Mouse (Mus musculus) intestine, embryonic 14.5 days (tissue): Measurements from ENCODE around the gene Fcor. TPM values are rescaled to one million over a fixed set of nuclear protein-coding genes. Genes with fewer than 3 reads are reported as not detected.

ENCODE experiments used
- ATAC-seq: fragments of 200-750 bp; cut with Nextera tagmentation; replicated peaks from 2 replicates; pipeline ENCODE4 v1.8.0; 2017; ENCODE audit warnings: low read depth, moderate number of reproducible peaks, moderate TSS enrichment, moderate library complexity; ENCODE audit not compliant: low FRiP score, low TSS enrichment
- DNase-seq: peaks from one replicate; pipeline ENCODE4 v3.0.0-alpha.2; 2018; ENCODE audit warnings: low spot score
- H3K27ac ChIP-seq: fragments of 300-500 bp; sonication (generic); 2 replicates; pipeline ENCODE4 v1.5.1; 2014; ENCODE audit warnings: low read depth, mild to moderate bottlenecking, control low read depth
- H3K27me3 ChIP-seq: fragments of 300-500 bp; sonication (generic); replicated peaks from 2 replicates; pipeline ENCODE4 v1.6.1; 2014; ENCODE audit warnings: low read length, control low read depth; ENCODE audit not compliant: control insufficient read depth, insufficient read depth
- H3K36me3 ChIP-seq: fragments of 300-500 bp; sonication (generic); 2 replicates; pipeline ENCODE4 v1.6.1; 2014; ENCODE audit warnings: low read length, control low read depth; ENCODE audit not compliant: control insufficient read depth, insufficient read depth
- H3K4me1 ChIP-seq: fragments of 300-500 bp; sonication (generic); replicated peaks from 2 replicates; pipeline ENCODE4 v1.6.1; 2014; ENCODE audit warnings: low read length, control low read depth, mixed read lengths; ENCODE audit not compliant: control insufficient read depth, insufficient read depth
- H3K4me2 ChIP-seq: fragments of 300-500 bp; sonication (generic); 2 replicates; pipeline ENCODE4 v1.6.1; 2014; ENCODE audit warnings: low read length
- H3K4me3 ChIP-seq: fragments of 300-500 bp; sonication (generic); 2 replicates; pipeline ENCODE4 v1.5.1; 2014; ENCODE audit warnings: low read depth, low read length, control low read depth, mixed read lengths
- H3K9ac ChIP-seq: fragments of 300-500 bp; sonication (generic); 2 replicates; pipeline ENCODE4 v1.6.1; 2014; ENCODE audit warnings: mild to moderate bottlenecking, low read length
- H3K9me3 ChIP-seq: fragments of 300-500 bp; sonication (generic); 2 replicates; pipeline ENCODE4 v1.6.1; 2016; ENCODE audit warnings: low read length, control low read depth; ENCODE audit not compliant: control insufficient read depth
- WGBS: fragments of 180-500 bp; shearing (Covaris S2); extraction: QIAGEN DNeasy Blood & Tissue Kit; methylation state at CpG from one replicate; pipeline ENCODE4 v1.1.7; 2014; 5-methylcytosine and 5-hydroxymethylcytosine counted together
- polyA plus RNA-seq: library from polyadenylated mRNA; unstranded; fragments of >200 nt; fragmentation: Nextera tagmentation; extraction: Ambion mirVana; gene quantifications from 2 replicates; pipeline ENCODE4 v1.2.1, GENCODE M21; 2014

Gene Fcor
- polyA plus RNA-seq, 1 experiment from 2014 or later: 16.7 TPM

- H3K9ac ChIP-seq: no peak overlapping the region
- H3K4me1 ChIP-seq: no peaks in the 10 kb centered on the region
- 86% methylated on average over 6 of the region's 6 CpGs for WGBS
- H3K27ac ChIP-seq: no peak overlapping the region
- no peaks in the 10 kb centered on the region for H3K9me3 ChIP-seq
- no peaks in the 10 kb centered on the region for H3K27me3 ChIP-seq
- H3K36me3 ChIP-seq: no peaks in the 10 kb centered on the region
- no peak overlapping the region for H3K4me2 ChIP-seq
- H3K4me3 ChIP-seq: no peak overlapping the region
- ATAC-seq: no peak
- DNase-seq: no peak
Observed at GRCm38 (mm10) chr8:3646824-3647531, 25.2 kb downstream of the Fcor start.

GRCm38 (mm10) chr8:3645804-3646203, 26.4 kb downstream of the Fcor start:
- H3K36me3 ChIP-seq: peaks cover 4% of the 10 kb centered on the region; the same call in 1 of the 2 replicates
- no peak overlapping the region for H3K27ac ChIP-seq
- no peak overlapping the region for H3K4me3 ChIP-seq
- DNase-seq (no peak), ATAC-seq (no peak)
- H3K4me1 ChIP-seq: no peaks in the 10 kb centered on the region
- H3K27me3 ChIP-seq: no peaks in the 10 kb centered on the region
- no peaks in the 10 kb centered on the region for H3K9me3 ChIP-seq
- H3K4me2 ChIP-seq: no peak overlapping the region
- WGBS: 26% methylated on average over 5 of the region's 5 CpGs
- no peak overlapping the region for H3K9ac ChIP-seq

- H3K27ac ChIP-seq: no peak overlapping the region
- 21% methylated on average over 8 of the region's 8 CpGs for WGBS
- H3K27me3 ChIP-seq: peaks cover 12% of the 10 kb centered on the region; the same call in 1 of the 2 replicates
- no peaks in the 10 kb centered on the region for H3K9me3 ChIP-seq
- peak; percentile 69 for DNase-seq
- peaks cover 12% of the 10 kb centered on the region; the same call in 1 of the 2 replicates for H3K36me3 ChIP-seq
- peak overlapping the region; percentile 59 for H3K4me3 ChIP-seq
- H3K9ac ChIP-seq: peak overlapping the region; percentile 55
- ATAC-seq: peak; percentile 17; the same call in 1 of the 2 replicates
- H3K4me1 ChIP-seq: 0 out of 2 replicates have a peak, but pooled peaks cover 5% of the 10 kb centered on the region
- H3K4me2 ChIP-seq: peak overlapping the region; percentile 78
Observed at GRCm38 (mm10) chr8:3631478-3631875, 40.7 kb downstream of the Fcor start.

- Histone ChIP-seq H3K9ac (peak within 1 kb of the TSS; percentile 55), H3K4me1 (0 out of 2 replicates have a peak, but pooled peaks cover 5% of the 10 kb centered on the region), H3K36me3 (peaks cover 6% of the 10 kb centered on the region; the same call in 1 of the 2 replicates), H3K4me2 (peak within 1 kb of the TSS; percentile 78), H3K4me3 (peak within 1 kb of the TSS; percentile 59), H3K27me3 (peaks cover 12% of the 10 kb centered on the region; the same call in 1 of the 2 replicates), H3K9me3 (no peaks in the 10 kb centered on the region), H3K27ac (no peak within 1 kb of the TSS)
- WGBS: 7% methylated on average over 47 of the region's 47 CpGs
- ATAC-seq: peak; percentile 95
- peak; percentile 85 for DNase-seq
Observed at GRCm38 (mm10) chr8:3630647-3631477, 41.3 kb downstream of the Fcor start, which contains the start of gene Stxbp2. TSS of gene Stxbp2 (plus strand) at chr8:3630955.

GRCm38 (mm10) chr8:3628014-3628413, 44.1 kb downstream of the Fcor start:
- H3K27me3 ChIP-seq: peaks cover 12% of the 10 kb centered on the region; the same call in 1 of the 2 replicates
- no peak overlapping the region for H3K27ac ChIP-seq
- no peak overlapping the region for H3K9ac ChIP-seq
- H3K36me3 ChIP-seq: no peaks in the 10 kb centered on the region
- peak; percentile 57 for DNase-seq
- ATAC-seq: no peak
- no peak overlapping the region for H3K4me3 ChIP-seq
- WGBS: 32% methylated on average over 5 of the region's 5 CpGs
- H3K4me1 ChIP-seq: 0 out of 2 replicates have a peak, but pooled peaks cover 5% of the 10 kb centered on the region
- H3K9me3 ChIP-seq: no peaks in the 10 kb centered on the region
- no peak overlapping the region for H3K4me2 ChIP-seq

GRCm38 (mm10) chr8:3626971-3627370, 45.2 kb downstream of the Fcor start:
- H3K4me2 ChIP-seq: no peak overlapping the region
- no peak overlapping the region for H3K27ac ChIP-seq
- H3K4me3 ChIP-seq: no peak overlapping the region
- H3K4me1 ChIP-seq: 0 out of 2 replicates have a peak, but pooled peaks cover 8% of the 10 kb centered on the region
- 63% methylated on average over 5 of the region's 5 CpGs for WGBS
- no peaks in the 10 kb centered on the region for H3K36me3 ChIP-seq
- ATAC-seq (no peak), DNase-seq (no peak)
- H3K9ac ChIP-seq: no peak overlapping the region
- no peaks in the 10 kb centered on the region for H3K9me3 ChIP-seq
- peaks cover 12% of the 10 kb centered on the region; the same call in 1 of the 2 replicates for H3K27me3 ChIP-seq

GRCm38 (mm10) chr8:3625445-3625844, 46.7 kb downstream of the Fcor start, which contains the start of gene Pcp2:
TSS of gene Pcp2 (minus strand) at chr8:3625545.
- 79% methylated on average over 1 of the region's 1 CpGs for WGBS
- H3K4me2 ChIP-seq: no peak within 1 kb of the TSS
- DNase-seq: no peak
- H3K27me3 ChIP-seq: peaks cover 11% of the 10 kb centered on the region; the same call in 1 of the 2 replicates
- no peaks in the 10 kb centered on the region for H3K9me3 ChIP-seq
- H3K4me3 ChIP-seq: no peak within 1 kb of the TSS
- no peak for ATAC-seq
- no peak within 1 kb of the TSS for H3K9ac ChIP-seq
- H3K36me3 ChIP-seq: no peaks in the 10 kb centered on the region
- H3K27ac ChIP-seq: no peak within 1 kb of the TSS
- H3K4me1 ChIP-seq: 0 out of 2 replicates have a peak, but pooled peaks cover 4% of the 10 kb centered on the region

GRCm38 (mm10) chr8:3622119-3622518, 50.0 kb downstream of the Fcor start:
- DNase-seq (no peak), ATAC-seq (no peak)
- Histone ChIP-seq H3K4me2 (peak overlapping the region; percentile 64), H3K9ac (peak overlapping the region; percentile 61; the same call in 1 of the 2 replicates), H3K27me3 (no peaks in the 10 kb centered on the region), H3K27ac (no peak overlapping the region), H3K36me3 (peaks cover 14% of the 10 kb centered on the region), H3K4me1 (peaks cover 7% of the 10 kb centered on the region; the same call in 1 of the 2 replicates), H3K9me3 (no peaks in the 10 kb centered on the region), H3K4me3 (peak overlapping the region; percentile 94)
- WGBS: 67% methylated on average over 8 of the region's 8 CpGs
